Mouse (Mus musculus) layer of hippocampus, postnatal 14 days (tissue): Measurements from ENCODE around the gene Tlcd2. TPM values are rescaled to one million over a fixed set of nuclear protein-coding genes. Genes with fewer than 3 reads are reported as not detected.

ENCODE experiments used
- DNase-seq, 2 experiments: peaks; one replicate each; pipeline ENCODE4 v3.0.0; 2021 to 2022; ENCODE audit warnings: low spot score in 2 of 2, mixed read lengths in 1 of 2
- total RNA-seq, 2 experiments: library from RNA; stranded (reverse); gene quantifications; 2 replicates each; pipeline ENCODE4 v1.2.3; 2021

Gene Tlcd2
- total RNA-seq, 2 experiments from 2014 or later, result 0.45 to 1.0 TPM

DNA sequence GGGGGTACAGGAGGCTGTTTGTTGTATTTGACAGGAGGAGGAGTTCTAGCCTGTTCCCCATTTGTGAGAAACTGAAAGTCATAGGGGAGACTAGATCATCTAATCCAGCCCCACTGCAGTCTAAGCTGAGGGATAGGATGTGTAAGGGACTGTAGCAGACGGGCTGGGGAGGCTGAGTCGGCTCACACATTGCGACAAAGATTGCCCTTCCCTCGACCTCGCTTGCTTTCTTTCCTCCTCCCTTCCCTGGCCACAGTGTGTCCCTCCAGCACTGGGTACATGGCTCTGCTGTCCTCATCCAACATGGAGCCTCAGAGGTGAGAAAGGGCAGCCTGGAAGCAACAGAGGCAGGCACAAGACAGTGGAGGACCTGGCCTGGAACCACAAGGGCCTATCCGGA, 3.5 kb downstream of the Tlcd2 start:
- no peak for DNase-seq

- no peak for DNase-seq
These were observed 5.4 kb downstream of the Tlcd2 start for GRCm38 (mm10) chr11:75466731-75467505.

DNA sequence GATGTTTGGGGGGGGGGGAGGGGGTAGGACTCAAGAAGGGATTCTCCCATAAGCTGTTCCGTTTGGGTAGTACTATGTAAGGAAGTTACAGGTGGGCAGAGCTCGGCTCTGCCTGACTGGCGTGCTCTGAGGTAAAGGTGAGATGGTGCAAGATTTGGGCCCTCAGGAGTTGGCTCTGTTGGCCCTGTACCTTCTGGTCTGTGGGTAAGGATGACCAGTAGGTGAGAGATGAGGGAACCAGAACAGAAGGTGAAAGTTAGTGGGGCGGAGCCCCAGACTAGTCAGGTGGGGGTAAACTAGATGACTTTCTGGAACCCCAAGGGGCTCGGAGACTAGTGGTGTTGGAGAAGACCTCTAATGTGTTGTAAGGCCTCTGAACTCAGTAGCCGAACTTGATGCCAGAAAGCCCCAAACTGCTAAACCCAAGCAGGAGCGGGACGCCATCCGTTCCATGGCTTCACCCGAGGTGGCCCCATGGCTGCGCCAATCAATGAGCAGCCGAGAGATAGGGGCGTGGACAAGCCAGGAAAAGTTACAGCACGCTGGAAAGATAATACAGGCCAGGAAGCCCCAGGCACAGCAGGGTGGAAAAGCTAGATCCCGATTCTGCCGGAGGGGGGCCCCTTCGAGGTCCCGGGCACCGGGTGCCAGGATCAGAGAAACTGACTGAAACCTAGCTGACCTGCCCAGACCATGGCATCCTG, 6.1 kb downstream of the Tlcd2 start:
- DNase-seq, result peak in 1 of 2 experiments; percentile 29

DNA sequence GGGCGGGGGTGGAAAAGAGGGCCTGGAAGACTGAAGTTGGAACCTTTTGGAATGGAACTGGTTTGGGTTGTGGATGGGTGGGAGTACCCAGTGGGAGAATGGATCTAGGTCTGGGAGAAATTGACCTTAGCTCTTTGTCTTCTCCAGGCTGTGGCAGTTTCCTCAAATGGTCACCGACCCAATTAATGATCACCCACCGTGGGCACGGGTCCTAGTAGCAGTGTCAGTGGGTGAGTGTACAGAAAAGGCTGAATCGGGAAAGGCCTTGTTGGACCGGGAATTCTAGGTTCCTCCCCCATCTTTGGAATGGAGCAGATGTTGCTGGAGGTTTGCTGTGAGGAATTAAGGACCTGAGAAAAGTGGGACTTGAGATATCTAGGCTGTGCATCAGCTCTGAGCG, 6.9 kb downstream of the Tlcd2 start:
- no peak for DNase-seq

DNA sequence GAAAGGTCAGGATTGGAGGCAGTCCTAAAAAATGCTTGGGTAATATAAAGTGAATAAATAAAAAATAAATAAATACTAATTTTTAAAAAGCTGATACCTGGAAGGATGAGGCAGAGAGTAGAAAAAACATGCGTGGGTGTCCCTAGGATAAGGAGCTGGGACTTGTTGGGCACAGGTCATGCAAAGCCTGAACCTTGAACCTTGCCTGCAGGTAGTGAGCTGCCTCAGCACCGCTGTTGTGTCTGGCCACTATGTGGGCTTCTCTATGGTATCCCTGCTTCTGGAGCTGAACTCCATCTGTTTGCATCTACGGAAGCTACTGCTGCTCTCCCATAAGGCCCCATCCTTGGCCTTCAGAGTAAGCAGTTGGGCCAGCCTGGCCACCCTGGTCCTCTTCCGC, 7.7 kb downstream of the Tlcd2 start:
- no peak for DNase-seq

DNA sequence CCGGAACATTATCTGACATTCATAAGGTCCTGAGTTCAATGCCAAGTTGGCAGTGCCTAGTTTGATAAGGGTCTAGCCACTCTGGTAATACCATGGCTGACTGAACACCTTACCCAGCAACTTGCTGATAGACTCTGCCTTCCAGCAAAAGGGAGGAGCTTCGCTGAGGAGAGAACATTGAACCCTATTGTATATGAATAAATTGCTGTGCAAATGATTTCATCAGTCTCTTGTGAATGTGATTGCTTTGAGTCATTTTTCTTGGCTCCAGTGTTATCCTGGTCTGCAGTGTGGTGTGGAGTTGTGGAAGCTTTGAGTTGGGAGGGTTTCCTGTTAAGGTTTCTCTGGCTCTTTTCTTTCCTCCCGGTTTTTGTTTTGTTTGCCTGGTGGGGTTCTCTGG, 9.2 kb downstream of the Tlcd2 start:
- no peak for DNase-seq

GRCm38 (mm10) chr11:75472469-75473081, 11.1 kb downstream of the Tlcd2 start:
- no peak for DNase-seq

DNA sequence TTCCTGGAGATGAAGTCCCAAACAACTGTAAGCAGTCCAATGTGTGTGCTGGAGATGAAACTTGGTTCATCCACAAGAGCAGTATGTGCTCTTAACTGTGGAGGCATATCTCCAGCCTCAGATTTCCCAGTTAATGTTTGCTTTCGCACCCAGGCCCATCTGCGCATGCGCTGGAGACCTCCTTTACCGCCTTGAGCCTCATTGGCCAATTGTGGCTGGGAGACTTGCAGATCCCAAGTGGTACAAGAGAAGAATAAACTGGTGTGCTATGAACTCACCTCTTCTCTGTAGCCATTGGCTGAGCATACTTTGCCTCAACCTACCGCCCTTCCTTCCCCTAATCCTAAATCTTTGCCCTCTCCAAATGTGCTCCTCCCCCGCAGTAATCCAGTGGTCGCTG, 11.9 kb downstream of the Tlcd2 start:
- DNase-seq, result no peak

- DNase-seq, result no peak
These were observed 24.7 kb downstream of the Tlcd2 start for GRCm38 (mm10) chr11:75486192-75486591.

DNA sequence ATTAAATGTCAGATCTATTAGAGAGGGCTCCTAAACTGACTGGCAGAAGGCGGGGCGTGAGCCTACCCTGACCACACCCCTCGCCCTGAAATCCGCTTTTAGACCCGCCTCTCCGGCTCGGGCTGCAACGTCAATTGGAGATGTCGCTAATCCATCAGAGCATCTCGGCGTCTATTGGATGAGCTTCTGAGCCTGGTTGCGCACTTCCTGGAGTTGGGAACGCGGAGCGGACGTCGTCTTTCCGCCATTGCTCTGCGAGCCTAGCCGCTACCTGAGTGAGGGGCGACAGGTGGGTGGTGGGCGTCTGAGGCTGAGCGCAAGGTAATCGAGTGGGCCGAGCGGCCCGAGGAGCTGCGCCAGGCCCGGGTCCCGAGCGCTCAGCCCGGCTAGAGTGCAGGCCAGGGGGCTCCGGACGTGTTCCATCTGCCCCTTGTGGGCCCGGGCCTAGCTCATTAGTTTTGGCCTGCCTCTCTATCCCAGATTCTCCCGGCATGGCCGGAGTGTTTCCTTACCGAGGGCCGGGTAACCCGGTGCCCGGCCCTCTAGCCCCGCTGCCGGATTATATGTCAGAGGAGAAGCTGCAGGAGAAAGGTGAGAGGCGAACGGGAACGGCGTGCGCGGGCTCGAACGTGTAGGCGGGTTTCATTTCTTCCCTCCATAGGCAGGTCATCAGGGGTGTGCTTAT, 25.2 kb downstream of the Tlcd2 start, which contains the start of gene Prpf8:
Prpf8 (plus strand) TSS at position 216 of the 685 bp plus-strand sequence.
- DNase-seq, result peak; percentile 99

- no peak for DNase-seq
These were observed 26.0 kb downstream of the Tlcd2 start for GRCm38 (mm10) chr11:75487496-75487895.

GRCm38 (mm10) chr11:75494296-75495049, 33.0 kb downstream of the Tlcd2 start:
- DNase-seq, result no peak

DNA sequence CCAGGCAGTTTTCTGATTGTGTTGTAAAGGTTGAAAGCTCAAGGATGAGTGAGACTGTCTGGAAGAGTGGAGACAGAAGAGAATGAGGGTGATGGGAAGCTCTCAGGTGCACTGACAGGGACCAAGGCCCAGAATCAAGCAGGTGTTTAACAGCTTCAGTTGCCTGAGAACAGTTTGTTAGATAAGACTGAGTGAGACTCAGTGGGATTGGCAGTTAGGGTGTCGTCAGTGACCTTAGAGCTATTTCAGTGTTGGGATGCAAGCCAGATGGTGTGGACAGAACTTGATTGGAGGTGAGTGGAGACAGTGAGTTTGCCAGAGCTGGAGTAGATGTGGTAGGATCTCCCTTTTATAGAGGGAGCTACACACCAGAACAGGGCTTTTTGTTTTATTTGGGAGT, 36.6 kb downstream of the Tlcd2 start:
- DNase-seq, result no peak

DNA sequence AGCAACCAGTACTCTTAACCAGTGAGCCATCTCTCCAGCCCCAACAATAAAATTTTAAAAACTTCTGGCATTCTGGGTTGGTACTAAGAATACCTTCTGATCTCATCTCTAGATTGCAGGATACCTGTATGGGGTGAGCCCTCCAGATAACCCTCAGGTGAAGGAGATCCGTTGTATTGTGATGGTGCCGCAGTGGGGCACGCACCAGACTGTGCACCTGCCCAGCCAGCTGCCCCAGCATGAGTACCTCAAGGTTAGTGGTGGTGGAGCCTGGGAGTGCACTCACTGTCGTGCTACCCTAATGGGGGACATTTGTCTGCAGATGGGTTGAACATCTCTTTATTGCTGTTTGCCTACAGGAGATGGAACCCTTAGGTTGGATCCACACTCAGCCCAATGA, 46.6 kb downstream of the Tlcd2 start:
- no peak for DNase-seq

DNA sequence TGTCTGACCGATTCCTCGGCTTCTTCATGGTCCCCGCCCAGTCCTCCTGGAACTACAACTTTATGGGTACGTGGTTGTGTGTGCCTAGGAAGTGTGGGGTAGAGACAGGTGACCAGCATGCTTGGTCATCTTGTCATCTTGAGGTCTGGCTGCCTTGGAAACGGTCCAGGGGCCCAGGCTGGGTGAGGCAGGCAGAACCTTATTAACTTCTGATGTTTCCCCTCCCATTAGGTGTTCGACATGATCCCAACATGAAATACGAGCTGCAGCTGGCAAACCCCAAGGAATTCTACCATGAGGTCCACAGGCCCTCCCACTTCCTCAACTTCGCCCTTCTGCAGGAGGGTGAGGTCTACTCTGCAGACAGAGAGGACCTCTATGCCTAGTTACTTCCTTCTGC, 47.4 kb downstream of the Tlcd2 start:
- DNase-seq, result no peak

DNA sequence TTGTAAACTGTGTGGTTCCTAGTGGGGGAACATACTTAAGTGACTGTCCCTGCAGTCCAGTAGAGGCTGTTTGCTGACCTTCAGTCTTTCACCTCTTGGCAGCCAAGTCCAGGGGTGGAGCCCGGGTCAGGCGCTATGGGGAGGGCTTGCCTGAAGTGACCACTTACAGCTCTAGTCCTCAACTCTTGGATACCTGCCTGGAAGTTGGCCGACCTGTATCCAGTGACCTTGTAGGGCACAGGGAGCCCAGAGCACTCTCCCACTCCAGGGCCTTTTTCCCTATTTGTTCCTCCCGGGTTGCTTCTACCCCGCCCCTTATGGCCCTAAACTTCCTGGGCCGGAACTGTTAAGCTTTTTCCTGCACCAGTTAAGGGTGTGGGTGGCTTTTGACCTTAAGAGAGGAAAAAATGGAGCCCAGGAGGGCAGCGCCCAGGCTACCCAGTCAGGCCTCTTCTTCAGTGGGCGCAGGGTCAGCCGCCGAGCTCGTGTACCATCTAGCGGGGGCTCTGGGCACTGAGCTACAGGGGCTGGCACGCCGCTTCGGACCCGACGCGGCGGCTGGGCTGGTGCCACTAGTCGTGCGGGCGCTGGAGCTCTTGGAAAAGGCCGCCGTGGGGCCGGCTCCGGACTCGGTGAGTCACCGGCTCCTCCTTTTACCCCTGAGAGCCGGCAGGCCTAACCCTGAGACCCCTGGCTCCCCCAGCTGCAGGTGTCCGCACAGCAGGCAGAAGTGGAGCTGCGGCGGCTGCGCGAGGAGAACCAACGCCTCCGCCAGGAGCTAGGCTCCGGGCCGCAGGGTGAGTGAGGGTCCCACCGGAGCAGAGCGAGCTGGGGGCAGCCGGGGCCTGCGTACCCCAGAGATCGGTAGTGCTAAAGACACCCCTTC, 48.5 kb downstream of the Tlcd2 start, which contains the start of gene Rilp:
Rilp (plus strand) TSS at position 354 of the 886 bp plus-strand sequence.
- peak in 1 of 2 experiments; percentile 65 for DNase-seq

DNA sequence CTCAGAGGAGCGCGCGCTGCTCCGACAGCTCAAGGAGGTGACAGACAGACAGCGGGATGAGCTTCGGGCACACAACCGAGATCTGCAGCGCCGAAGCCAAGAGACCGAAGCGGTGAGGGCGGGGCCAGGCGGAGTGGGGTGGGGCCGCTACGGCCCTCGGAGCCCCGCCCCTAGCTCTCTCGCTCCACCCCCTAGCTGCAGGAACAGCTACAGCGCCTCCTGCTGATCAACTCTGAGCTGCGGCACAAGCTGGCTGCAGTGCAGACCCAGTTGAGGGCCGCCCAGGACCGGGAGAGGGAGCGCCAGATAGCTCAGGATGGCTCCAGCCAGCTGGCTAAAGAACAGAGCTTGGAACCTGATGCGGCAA, 49.1 kb downstream of the Tlcd2 start:
- DNase-seq, result peak; percentile 89 to 92

DNA sequence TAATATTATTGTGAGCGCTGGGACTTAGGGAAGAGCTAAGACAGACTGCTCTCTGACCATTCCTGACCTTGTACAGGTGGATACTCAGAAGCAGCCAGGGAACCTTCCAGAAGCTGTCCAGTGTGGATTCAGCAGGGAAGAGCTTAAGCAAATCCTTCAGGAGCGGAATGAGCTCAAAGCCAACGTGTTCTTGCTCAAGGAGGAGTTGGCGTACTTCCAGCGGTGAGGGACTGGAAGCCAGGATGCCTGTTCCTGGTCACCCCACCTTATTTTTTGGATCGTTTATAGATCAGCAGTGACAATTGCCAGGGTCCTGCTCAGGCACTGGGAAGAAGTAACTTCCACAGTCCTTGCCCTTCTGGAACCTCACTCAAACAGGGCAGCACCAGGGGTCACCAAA, 49.7 kb downstream of the Tlcd2 start:
- peak in 1 of 2 experiments; percentile 30 for DNase-seq

GRCm38 (mm10) chr11:75512301-75513018, 50.9 kb downstream of the Tlcd2 start:
- no peak for DNase-seq
